Mouse (Mus musculus) myocyte (in vitro differentiated cells): ENCODE measurements around the gene Fstl3.

ENCODE experiments used
- CEBPB ChIP-seq: IDR thresholded peaks from 2 replicates; pipeline ENCODE4 v1.6.1; 2011; ENCODE audit warnings: mild to moderate bottlenecking, moderate library complexity; ENCODE audit not compliant: poor library complexity, insufficient read depth, severe bottlenecking
- POLR2AphosphoS2 ChIP-seq: IDR thresholded peaks from one replicate; pipeline ENCODE4 v1.6.1; 2011; ENCODE audit warnings: low read depth, control low read depth; ENCODE audit not compliant: insufficient read length
- TCF3 ChIP-seq: IDR thresholded peaks from one replicate; pipeline ENCODE4 v1.6.1; 2011; ENCODE audit warnings: low read depth, control low read depth; ENCODE audit not compliant: insufficient read length
- USF1 ChIP-seq: IDR thresholded peaks from one replicate; pipeline ENCODE4 v1.6.1; 2011; ENCODE audit warnings: low read depth, mild to moderate bottlenecking, control low read depth, moderate library complexity

DNA sequence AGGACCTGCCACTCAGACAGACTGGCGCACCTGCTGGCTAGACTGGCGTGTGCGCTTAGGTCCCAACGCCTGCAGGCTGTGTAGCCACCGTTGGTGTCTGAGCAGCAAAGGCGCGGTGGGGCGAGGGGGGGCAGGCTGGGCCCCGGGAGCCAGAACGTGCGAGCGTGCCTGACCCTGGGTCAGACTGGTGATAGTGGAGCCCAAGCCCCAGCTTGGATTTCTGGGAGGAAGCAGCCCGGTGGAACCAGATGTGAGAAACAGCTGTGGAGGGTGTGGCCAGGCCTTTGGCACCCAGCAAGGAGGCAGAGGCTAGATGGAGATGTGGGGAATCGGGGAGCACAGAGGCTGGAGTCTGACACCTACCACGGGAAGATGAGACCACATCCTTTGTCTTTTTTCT lies 20.3 kb downstream of the Fstl3 start:
- TF ChIP-seq POLR2AphosphoS2: no peak
- TF ChIP-seq USF1: no peak
- TF ChIP-seq CEBPB: no peak
- no peak for TF ChIP-seq TCF3
